Mouse (Mus musculus) liver, embryonic 16.5 days (tissue): ENCODE measurements around the gene Khdrbs1. TPM values are rescaled to one million over a fixed set of nuclear protein-coding genes. Genes with fewer than 3 reads are reported as not detected.

Experiments used
- ATAC-seq: fragments of 200-750 bp; cut with Nextera tagmentation; 2 replicates; pipeline ENCODE4 v1.8.0; 2017; ENCODE audit warnings: low read depth, mild to moderate bottlenecking, moderate number of reproducible peaks, moderate library complexity
- H3K27ac ChIP-seq: fragments of 300-500 bp; sonication (generic); 2 replicates; pipeline ENCODE4 v1.5.1; 2014; ENCODE audit warnings: mild to moderate bottlenecking, low read length
- H3K27me3 ChIP-seq: fragments of 300-500 bp; sonication (generic); 2 replicates; pipeline ENCODE4 v1.6.1; 2014; ENCODE audit warnings: low read depth, low read length, mixed read lengths; ENCODE audit not compliant: control insufficient read depth, insufficient read depth
- H3K36me3 ChIP-seq: fragments of 300-500 bp; sonication (generic); 2 replicates; pipeline ENCODE4 v1.6.1; 2014; ENCODE audit warnings: mild to moderate bottlenecking; ENCODE audit not compliant: control insufficient read depth, insufficient read depth
- H3K4me1 ChIP-seq: fragments of 300-500 bp; sonication (generic); 2 replicates; pipeline ENCODE4 v1.6.1; 2014; ENCODE audit warnings: low read depth, low read length, mixed read lengths; ENCODE audit not compliant: control insufficient read depth
- H3K4me2 ChIP-seq: fragments of 300-500 bp; sonication (generic); 2 replicates; pipeline ENCODE4 v1.6.1; 2014; ENCODE audit warnings: low read depth, low read length, mixed read lengths
- H3K4me3 ChIP-seq: fragments of 300-500 bp; sonication (generic); 2 replicates; pipeline ENCODE4 v1.5.1; 2014; ENCODE audit warnings: low read depth, mild to moderate bottlenecking, low read length
- H3K9ac ChIP-seq: fragments of 300-500 bp; sonication (generic); 2 replicates; pipeline ENCODE4 v1.6.1; 2014; ENCODE audit warnings: low read depth, low read length
- H3K9me3 ChIP-seq: fragments of 300-500 bp; sonication (generic); replicated peaks from 2 replicates; pipeline ENCODE4 v1.6.1; 2016; ENCODE audit warnings: low read length; ENCODE audit not compliant: control insufficient read depth
- WGBS: fragments of 180-500 bp; shearing (Covaris S2); extraction: QIAGEN DNeasy Blood & Tissue Kit; methylation state at CpG from one replicate; pipeline ENCODE4 v1.1.7; 2014; ENCODE audit not compliant: insufficient replicate concordance; 5-methylcytosine and 5-hydroxymethylcytosine counted together
- polyA plus RNA-seq: library from polyadenylated mRNA; unstranded; fragments of >200 nt; fragmentation: Nextera tagmentation; extraction: Ambion mirVana; gene quantifications from 2 replicates; pipeline ENCODE4 v1.2.1, GENCODE M21; 2015

The Khdrbs1 gene
- polyA plus RNA-seq, 1 experiment from 2014 or later, result 19.6 TPM

DNA sequence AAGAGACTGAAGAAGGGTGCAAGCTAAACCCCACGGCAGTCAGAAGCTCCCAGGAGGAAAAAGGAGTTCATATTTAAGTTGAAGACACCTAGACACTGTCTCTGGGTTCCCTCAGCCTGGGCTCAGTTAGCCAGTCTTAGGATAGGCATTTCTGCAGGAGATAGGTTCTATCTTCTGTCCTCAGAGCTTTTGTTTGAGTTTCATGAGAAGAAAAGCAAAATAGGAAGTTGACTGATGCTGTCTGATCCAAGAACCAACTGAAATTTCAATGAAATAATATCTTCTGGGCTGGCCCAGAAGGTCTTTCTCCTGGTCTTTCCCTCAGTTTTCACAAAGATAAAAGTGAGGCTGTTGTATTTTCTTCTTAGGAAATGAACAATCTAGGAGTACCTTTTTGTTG, 13.4 kb upstream of the Khdrbs1 start:
- Histone ChIP-seq H3K9me3 (no peaks in the 10 kb centered on the region), H3K9ac (no peak overlapping the region), H3K27ac (no peak overlapping the region), H3K4me3 (no peak overlapping the region), H3K27me3 (no peaks in the 10 kb centered on the region), H3K4me2 (no peak overlapping the region), H3K4me1 (no peaks in the 10 kb centered on the region), H3K36me3 (no peaks in the 10 kb centered on the region)
- WGBS, result 65% methylated on average over 1 of the region's 1 CpGs
- ATAC-seq, result no peak

DNA sequence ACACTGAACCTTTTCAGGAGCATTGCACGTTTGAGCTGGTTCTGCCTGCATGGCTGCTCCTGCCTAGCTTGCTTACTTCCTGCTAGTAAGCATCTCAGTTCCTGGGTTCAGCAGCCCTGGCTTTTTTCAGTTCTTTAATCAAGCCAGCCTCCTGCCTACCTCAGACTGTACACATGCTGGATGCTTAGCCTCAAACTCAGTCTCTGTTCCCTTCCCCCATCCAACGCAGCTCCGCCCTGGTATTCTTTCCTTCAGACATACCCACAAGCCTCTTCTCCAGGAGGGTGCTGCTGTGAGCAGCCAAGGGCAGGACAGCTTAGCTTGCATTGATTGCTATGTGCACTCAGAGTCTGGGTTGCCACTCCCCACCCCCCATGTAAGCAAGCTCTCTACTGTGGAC, 12.6 kb upstream of the Khdrbs1 start:
- Histone ChIP-seq H3K27ac (no peak overlapping the region), H3K4me3 (no peak overlapping the region), H3K4me2 (no peak overlapping the region), H3K4me1 (no peaks in the 10 kb centered on the region), H3K36me3 (no peaks in the 10 kb centered on the region), H3K27me3 (no peaks in the 10 kb centered on the region), H3K9ac (no peak overlapping the region), H3K9me3 (no peaks in the 10 kb centered on the region)
- no peak for ATAC-seq
- WGBS, result 32% methylated on average over 3 of the region's 3 CpGs

DNA sequence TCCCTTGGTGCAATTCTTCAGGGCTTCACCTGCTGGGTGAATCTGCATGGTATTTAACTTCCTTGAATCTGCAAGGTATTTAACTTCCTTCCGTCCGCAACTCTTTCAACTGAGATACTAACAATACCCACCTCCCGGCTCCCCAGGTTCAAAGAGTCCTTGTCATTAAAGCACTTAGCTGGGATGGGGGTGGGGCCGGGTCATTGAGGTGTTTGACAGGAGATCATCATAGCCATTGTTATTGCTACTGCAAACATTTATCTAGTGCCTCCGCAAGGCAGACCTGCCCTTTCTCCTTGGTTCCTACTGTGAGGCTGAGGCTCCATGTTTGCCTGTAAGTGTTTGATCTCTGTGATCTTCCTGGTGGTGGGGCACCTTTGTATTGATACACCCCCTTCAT, 8.3 kb upstream of the Khdrbs1 start:
- H3K9ac ChIP-seq, result no peak overlapping the region
- ATAC-seq, result no peak
- WGBS, result 51% methylated on average over 5 of the region's 5 CpGs
- no peaks in the 10 kb centered on the region for H3K9me3 ChIP-seq
- H3K36me3 ChIP-seq, result no peaks in the 10 kb centered on the region
- no peak overlapping the region for H3K4me2 ChIP-seq
- H3K4me3 ChIP-seq, result no peak overlapping the region
- no peak overlapping the region for H3K27ac ChIP-seq
- H3K4me1 ChIP-seq, result no peaks in the 10 kb centered on the region
- no peaks in the 10 kb centered on the region for H3K27me3 ChIP-seq

DNA sequence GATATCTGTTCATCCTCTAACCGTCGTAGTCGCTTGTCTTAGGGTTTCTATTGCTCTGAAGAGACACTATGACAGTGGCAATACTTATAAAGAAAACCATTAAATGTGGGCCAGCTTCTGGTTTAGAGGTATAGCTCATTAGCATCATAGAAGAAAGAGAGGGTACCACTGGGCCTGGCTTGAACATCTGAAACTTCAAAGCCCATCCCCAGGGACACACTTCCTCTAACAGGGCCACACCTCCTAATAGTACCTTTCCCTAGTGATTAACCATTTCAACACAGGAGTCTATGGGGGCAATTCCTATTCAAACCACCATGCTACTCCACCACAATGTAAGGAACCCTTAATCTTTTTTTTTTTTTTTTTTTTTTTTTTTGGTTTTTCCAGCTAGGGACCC, 4.5 kb upstream of the Khdrbs1 start:
- no peak overlapping the region for H3K4me3 ChIP-seq
- H3K4me2 ChIP-seq, result no peak overlapping the region
- no peak for ATAC-seq
- H3K9ac ChIP-seq, result no peak overlapping the region
- no peaks in the 10 kb centered on the region for H3K27me3 ChIP-seq
- peaks cover 12% of the 10 kb centered on the region for H3K4me1 ChIP-seq
- no peaks in the 10 kb centered on the region for H3K9me3 ChIP-seq
- 74% methylated on average over 3 of the region's 3 CpGs for WGBS
- H3K36me3 ChIP-seq, result no peaks in the 10 kb centered on the region
- H3K27ac ChIP-seq, result no peak overlapping the region

DNA sequence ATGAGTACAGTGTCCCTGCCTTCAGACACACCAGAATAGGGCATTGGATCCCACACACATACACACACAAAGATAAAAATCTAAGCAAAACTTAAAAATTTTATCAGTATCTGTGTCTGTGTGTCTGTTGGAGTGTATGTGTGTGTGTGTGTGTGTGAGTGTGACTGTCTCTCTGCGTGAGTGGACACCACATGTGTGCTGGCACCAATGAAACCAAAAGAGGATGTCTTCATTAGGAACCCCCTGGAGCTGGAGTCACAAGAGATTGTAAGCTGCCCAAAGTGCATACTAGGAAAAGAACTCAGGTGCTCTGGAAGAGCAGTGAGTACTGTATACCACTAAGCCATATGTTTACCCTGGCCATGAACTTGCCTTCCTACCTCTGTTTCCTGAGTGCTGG, 4.0 kb upstream of the Khdrbs1 start:
- Histone ChIP-seq H3K27ac (no peak overlapping the region), H3K9ac (no peak overlapping the region), H3K9me3 (no peaks in the 10 kb centered on the region), H3K27me3 (no peaks in the 10 kb centered on the region), H3K4me2 (no peak overlapping the region), H3K36me3 (no peaks in the 10 kb centered on the region), H3K4me1 (peaks cover 12% of the 10 kb centered on the region), H3K4me3 (no peak overlapping the region)
- 45% methylated on average over 1 of the region's 1 CpGs for WGBS
- no peak for ATAC-seq

DNA sequence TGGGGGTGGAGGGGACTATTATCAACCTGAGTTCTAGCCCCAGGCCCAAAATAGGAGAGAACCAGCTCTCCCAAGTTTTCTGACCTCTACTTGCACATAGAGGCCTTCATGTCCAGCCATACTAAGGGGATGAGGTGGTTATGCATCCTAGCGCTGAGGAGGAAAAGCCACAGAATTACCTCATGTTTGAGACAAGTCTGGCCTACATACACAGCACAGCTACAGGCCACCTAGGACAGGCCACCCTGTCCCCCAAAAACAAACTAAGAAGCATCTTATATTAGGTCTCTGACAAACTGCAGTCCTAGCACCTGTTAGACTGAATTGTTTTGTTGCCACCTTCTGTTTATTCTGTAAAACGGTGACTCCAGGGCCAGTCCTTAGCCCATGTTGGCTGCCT, 1.4 kb upstream of the Khdrbs1 start:
- peaks cover 26% of the 10 kb centered on the region for H3K4me1 ChIP-seq
- H3K36me3 ChIP-seq, result no peaks in the 10 kb centered on the region
- no peaks in the 10 kb centered on the region for H3K9me3 ChIP-seq
- no peaks in the 10 kb centered on the region for H3K27me3 ChIP-seq
- H3K4me2 ChIP-seq, result peak overlapping the region; percentile 88
- WGBS, result 44% methylated on average over 2 of the region's 2 CpGs
- H3K27ac ChIP-seq, result peak overlapping the region; percentile 94
- no peak for ATAC-seq
- peak overlapping the region; percentile 99 for H3K9ac ChIP-seq
- peak overlapping the region; percentile 100 for H3K4me3 ChIP-seq

DNA sequence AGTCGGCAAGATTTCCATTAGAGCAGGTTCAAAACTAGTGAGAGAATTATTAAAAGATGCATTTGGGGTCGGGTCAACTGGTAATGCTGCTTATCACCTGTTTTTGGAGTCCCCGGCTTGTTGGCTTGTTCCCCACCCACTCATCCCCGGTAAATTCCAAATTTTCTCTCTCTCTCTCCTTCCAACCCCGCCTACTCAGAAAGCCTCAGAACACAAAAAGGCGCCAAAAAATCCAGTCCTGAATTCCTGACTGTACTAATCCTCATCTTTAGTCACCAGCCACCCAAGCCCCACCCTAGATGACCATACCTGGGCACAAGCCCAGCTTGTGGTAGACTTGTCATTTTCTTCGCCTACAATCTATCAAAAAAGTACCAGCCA, 897 bp upstream of the Khdrbs1 start:
- 8% methylated on average over 7 of the region's 7 CpGs for WGBS
- Histone ChIP-seq H3K27me3 (no peaks in the 10 kb centered on the region), H3K4me2 (peak overlapping the region; percentile 88), H3K36me3 (no peaks in the 10 kb centered on the region), H3K4me1 (peaks cover 29% of the 10 kb centered on the region), H3K9ac (peak overlapping the region; percentile 99), H3K9me3 (no peaks in the 10 kb centered on the region), H3K27ac (peak overlapping the region; percentile 94), H3K4me3 (peak overlapping the region; percentile 100)
- no peak for ATAC-seq

DNA sequence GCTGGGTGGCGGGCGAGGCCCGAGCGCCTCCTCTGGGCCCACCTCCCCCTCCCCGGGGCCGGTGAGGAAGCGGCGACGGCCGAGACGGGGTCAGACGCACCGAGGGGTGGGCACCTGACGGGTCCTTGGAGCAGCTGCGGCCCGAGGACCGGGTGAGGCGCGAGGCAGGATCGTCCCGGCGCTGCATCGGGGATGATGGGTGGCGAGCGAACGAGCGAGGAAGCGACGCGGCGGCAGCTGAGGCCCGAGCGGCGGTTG, 200 bp downstream of the Khdrbs1 start:
- 0% methylated on average over 33 of the region's 34 CpGs for WGBS
- H3K36me3 ChIP-seq, result no peaks in the 10 kb centered on the region
- no peaks in the 10 kb centered on the region for H3K27me3 ChIP-seq
- H3K4me2 ChIP-seq, result peak overlapping the region; percentile 88
- no peaks in the 10 kb centered on the region for H3K9me3 ChIP-seq
- peaks cover 30% of the 10 kb centered on the region for H3K4me1 ChIP-seq
- peak overlapping the region; percentile 100 for H3K4me3 ChIP-seq
- peak; percentile 22; the same call in 1 of the 2 replicates for ATAC-seq
- H3K9ac ChIP-seq, result peak overlapping the region; percentile 99
- H3K27ac ChIP-seq, result peak overlapping the region; percentile 94

DNA sequence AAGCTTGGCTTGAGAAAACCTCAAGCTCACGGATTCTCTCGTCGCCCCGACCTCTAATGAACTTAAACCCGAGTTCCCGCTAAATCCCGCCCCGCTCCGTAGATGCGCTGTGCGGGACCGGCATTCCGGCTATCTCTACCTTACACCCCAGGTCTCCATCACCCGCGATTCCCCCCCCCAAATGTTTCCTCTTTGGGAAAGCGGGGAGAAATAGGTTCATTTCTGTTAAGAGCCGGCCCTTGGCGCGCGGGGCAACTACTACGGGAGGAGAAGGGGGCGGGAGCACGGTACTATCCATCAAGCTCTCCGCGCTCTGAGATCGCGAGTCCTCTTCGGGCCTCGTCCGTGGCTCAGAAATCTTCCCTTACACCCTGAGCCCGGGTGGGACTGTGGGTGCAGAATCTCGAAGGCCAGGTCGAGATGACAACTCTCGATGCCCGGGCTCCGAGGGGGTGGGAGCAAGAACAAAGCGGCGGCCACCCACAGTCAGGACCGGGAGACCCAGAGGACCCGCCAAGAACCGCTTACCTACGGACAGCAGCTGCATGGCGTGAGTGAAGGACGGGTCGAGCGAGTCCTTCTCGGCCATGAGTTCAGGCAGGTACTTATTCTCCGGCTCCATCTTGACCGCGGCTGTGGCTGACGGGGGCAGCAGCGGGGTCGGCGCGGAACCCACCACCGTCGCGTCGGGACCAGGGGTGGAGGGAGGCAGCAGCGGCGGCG, 691 bp downstream of the Khdrbs1 start:
- H3K27me3 ChIP-seq, result no peaks in the 10 kb centered on the region
- H3K4me1 ChIP-seq, result peaks cover 30% of the 10 kb centered on the region

More for the DNA sequence above, 691 bp downstream of the Khdrbs1 start:
- Histone ChIP-seq H3K27ac (peak overlapping the region; percentile 94), H3K9ac (peak overlapping the region; percentile 99), H3K9me3 (no peaks in the 10 kb centered on the region), H3K4me2 (peak overlapping the region; percentile 88), H3K4me3 (peak overlapping the region; percentile 100), H3K36me3 (no peaks in the 10 kb centered on the region)
- under 1% methylated on average over 62 of the region's 62 CpGs for WGBS
- ATAC-seq, result no peak; the same call in 1 of the 2 replicates
